Mouse (Mus musculus) limb, embryonic 14.5 days (tissue): ENCODE measurements around the gene Ankrd65. TPM values are rescaled to one million over a fixed set of nuclear protein-coding genes. Genes with fewer than 3 reads are reported as not detected.
"Not testable (repeated sequence)": the region's sequence is repeated elsewhere in the genome, so short reads cannot be mapped to it uniquely, and the experiment has no call there.

Experiments
- ATAC-seq: fragments of 200-750 bp; cut with Nextera tagmentation; 2 replicates; pipeline ENCODE4 v1.8.0; 2017; ENCODE audit warnings: low read depth, moderate number of reproducible peaks, moderate TSS enrichment; ENCODE audit not compliant: low FRiP score
- DNase-seq: peaks from one replicate; pipeline ENCODE4 v3.0.0-alpha.2; 2015; ENCODE audit warnings: low spot score
- H3K27ac ChIP-seq: fragments of 300-500 bp; sonication (generic); replicated peaks from 2 replicates; pipeline ENCODE4 v1.5.1; 2014; ENCODE audit warnings: low read depth, mild to moderate bottlenecking, low read length, moderate library complexity, mixed read lengths
- H3K27me3 ChIP-seq: fragments of 300-500 bp; sonication (generic); 2 replicates; pipeline ENCODE4 v1.6.1; 2014; ENCODE audit warnings: low read length, mixed read lengths; ENCODE audit not compliant: control insufficient read depth, insufficient read depth
- H3K36me3 ChIP-seq: fragments of 300-500 bp; sonication (generic); 2 replicates; pipeline ENCODE4 v1.6.1; 2014; ENCODE audit warnings: mild to moderate bottlenecking, low read length, moderate library complexity, mixed read lengths; ENCODE audit not compliant: control insufficient read depth, insufficient read depth
- H3K4me1 ChIP-seq: fragments of 300-500 bp; sonication (generic); 2 replicates; pipeline ENCODE4 v1.6.1; 2014; ENCODE audit warnings: antibody characterized with exemption, low read length, mixed read lengths; ENCODE audit not compliant: control insufficient read depth, insufficient read depth
- H3K4me2 ChIP-seq: fragments of 300-500 bp; sonication (generic); replicated peaks from 2 replicates; pipeline ENCODE4 v1.6.1; 2014; ENCODE audit warnings: low read depth, mild to moderate bottlenecking, low read length, moderate library complexity; ENCODE audit not compliant: severe bottlenecking
- H3K4me3 ChIP-seq: fragments of 300-500 bp; sonication (generic); replicated peaks from 2 replicates; pipeline ENCODE4 v1.5.1; 2014; ENCODE audit warnings: low read length
- H3K9ac ChIP-seq: fragments of 300-500 bp; sonication (generic); 2 replicates; pipeline ENCODE4 v1.6.1; 2014; ENCODE audit warnings: mild to moderate bottlenecking, low read depth, low read length, moderate library complexity; ENCODE audit not compliant: severe bottlenecking
- H3K9me3 ChIP-seq: fragments of 300-500 bp; sonication (generic); 2 replicates; pipeline ENCODE4 v1.6.1; 2016; ENCODE audit warnings: low read length; ENCODE audit not compliant: control insufficient read depth
- POLR2A ChIP-seq: fragments of 200-500 bp; IDR thresholded peaks from 2 replicates; pipeline ENCODE4 v1.8.0; 2012; ENCODE audit warnings: inconsistent platforms, mild to moderate bottlenecking, moderate library complexity, borderline replicate concordance; ENCODE audit not compliant: insufficient read depth, insufficient read length; ENCODE audit errors: extremely low read depth
- WGBS: fragments of 180-500 bp; shearing (Covaris S2); extraction: QIAGEN DNeasy Blood & Tissue Kit; methylation state at CpG from one replicate; pipeline ENCODE4 v1.1.7; 2014; 5-methylcytosine and 5-hydroxymethylcytosine counted together
- polyA plus RNA-seq, 2 experiments: library from polyadenylated mRNA; depleted of rRNA in 1 of 2; stranded (reverse) in 1 of 2; unstranded in 1 of 2; fragments of >200 nt; fragmentation: Nextera tagmentation in 1 of 2; extraction: Ambion mirVana in 1 of 2; gene quantifications; 2 replicates each; pipeline versions ENCODE4 v1.2.1 to v1.2.3; 2012 to 2014

The Ankrd65 gene
- polyA plus RNA-seq, 2 experiments = not detected

DNA sequence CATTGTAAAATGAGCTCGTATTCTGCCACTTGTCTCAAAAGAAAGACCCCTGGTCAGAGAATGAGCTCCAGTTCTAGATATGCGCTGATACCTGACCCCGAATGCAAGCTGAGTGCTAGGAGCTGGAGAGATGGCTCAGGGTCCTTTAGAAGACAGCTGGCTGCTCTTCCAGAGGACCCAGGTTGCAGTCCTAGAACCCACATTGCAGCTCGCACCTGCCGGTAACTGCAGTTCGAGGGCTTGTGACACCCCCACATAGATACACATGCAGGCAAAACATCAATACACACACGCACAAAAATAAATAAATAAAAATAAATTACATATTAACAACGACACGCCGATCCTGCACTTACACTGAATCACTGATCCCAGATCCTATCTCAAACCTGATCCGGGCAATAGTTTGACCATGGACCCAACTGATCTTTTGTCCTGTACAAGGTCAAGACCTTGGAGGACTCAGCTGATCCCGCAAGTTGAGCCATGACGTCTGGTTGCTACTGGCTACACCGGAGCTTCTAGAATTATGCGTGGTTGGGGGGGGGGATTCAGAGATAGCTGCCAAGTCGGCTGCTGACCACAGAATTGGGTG, 6.7 kb upstream of the Ankrd65 start:
- H3K4me2 ChIP-seq = peak overlapping the region; percentile 71
- no peak for DNase-seq
- H3K4me3 ChIP-seq = peak overlapping the region; percentile 59
- peak overlapping the region; percentile 82 for H3K9ac ChIP-seq
- no peak for TF ChIP-seq POLR2A
- H3K27me3 ChIP-seq = no peaks in the 10 kb centered on the region
- H3K4me1 ChIP-seq = peaks cover 3% of the 10 kb centered on the region; the same call in 1 of the 2 replicates
- WGBS = 43% methylated on average over 16 of the region's 16 CpGs
- peak overlapping the region; percentile 70; the same call in 1 of the 2 replicates for H3K27ac ChIP-seq
- no peaks in the 10 kb centered on the region for H3K9me3 ChIP-seq
- H3K36me3 ChIP-seq = no peaks in the 10 kb centered on the region
- no peak for ATAC-seq

DNA sequence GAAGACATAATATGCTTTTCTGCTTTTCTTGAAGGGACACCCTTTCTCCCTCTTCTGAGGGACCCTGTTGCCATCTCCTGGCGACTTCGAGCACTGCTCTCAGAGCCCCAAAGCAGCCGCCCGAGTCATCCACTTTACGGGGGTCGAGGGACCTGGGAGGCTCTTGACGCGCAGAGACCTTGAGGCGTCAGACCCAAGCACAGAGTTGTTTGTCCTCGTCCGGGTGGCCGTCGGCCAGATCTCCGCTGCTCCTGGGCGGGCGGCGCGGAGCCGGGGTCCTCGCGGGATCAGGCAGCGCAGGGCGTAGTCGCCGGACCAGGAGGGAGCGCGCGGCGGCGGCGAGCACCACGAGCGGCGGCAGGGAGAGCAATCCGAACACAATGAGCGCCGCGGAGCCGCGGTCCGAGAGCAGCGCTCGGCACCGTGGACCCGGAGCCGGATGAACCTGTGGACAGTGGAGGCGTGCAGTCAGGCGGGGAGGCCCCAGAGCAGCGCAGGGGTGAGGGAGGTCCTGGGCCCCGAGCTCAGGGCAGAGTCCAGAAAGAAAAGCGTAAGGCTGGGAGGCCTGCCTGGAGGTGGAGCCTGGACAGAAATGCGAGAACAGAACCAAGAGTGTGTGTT, 6.0 kb upstream of the Ankrd65 start:
- Histone ChIP-seq H3K27ac (peak overlapping the region; percentile 70), H3K27me3 (no peaks in the 10 kb centered on the region), H3K9me3 (no peaks in the 10 kb centered on the region), H3K4me2 (peak overlapping the region; percentile 71), H3K9ac (peak overlapping the region; percentile 82), H3K36me3 (no peaks in the 10 kb centered on the region), H3K4me1 (peaks cover 3% of the 10 kb centered on the region; the same call in 1 of the 2 replicates), H3K4me3 (peak overlapping the region; percentile 59)
- DNase-seq (peak; percentile 74), ATAC-seq (peak; percentile 76)
- WGBS = under 1% methylated on average over 52 of the region's 52 CpGs
- 0 out of 2 replicates have a peak, but pooled peaks have one; percentile 27 for TF ChIP-seq POLR2A

DNA sequence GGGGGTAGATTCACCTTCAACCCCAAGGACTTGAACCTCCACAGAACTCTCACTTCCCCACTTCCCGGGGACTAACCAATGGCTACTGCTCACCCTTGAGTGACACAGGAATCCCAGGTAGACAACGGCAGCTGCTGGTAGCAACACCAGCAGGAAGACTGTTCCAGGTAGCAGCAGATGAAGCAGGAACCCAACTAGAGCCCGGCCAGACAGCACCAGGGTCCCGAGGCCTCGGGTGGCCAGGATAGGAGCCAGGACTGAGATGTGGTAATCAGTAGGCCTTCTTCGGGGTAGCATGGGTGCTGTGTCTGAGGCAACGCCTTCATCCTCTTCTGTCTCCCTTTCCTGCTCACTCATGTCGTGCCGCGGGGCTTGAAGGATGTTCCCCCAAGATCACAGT, 5.0 kb upstream of the Ankrd65 start:
- no peak overlapping the region for H3K9ac ChIP-seq
- TF ChIP-seq POLR2A = no peak

DNA sequence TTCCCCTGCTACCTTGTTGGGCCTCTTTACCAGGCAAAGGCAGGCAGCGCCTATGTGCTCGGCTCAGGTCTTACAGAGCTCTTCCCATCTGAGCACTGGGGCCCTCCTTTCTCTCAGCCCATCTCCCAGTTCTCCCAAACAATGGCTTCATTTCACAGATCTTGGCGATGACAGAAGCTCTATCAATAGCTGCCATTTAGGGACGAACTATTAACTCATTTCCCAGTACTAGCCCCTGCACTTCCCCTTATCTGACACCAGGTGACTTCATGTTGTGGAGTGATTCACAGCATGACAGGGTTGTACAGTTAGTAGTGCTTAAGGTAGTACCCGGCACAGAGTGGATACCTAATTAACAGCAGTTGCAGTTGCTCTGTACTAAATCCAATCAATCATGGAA, 4.4 kb upstream of the Ankrd65 start, which contains the start of gene Tmem88b:
Gene Tmem88b, minus strand, starts transcription at position 56 of the 400 bp plus-strand sequence.
- no peak for ATAC-seq
- Histone ChIP-seq H3K9ac (peak within 1 kb of the TSS; percentile 82), H3K9me3 (no peaks in the 10 kb centered on the region), H3K4me3 (peak within 1 kb of the TSS; percentile 59), H3K27ac (no peak within 1 kb of the TSS), H3K27me3 (no peaks in the 10 kb centered on the region), H3K4me1 (peaks cover 3% of the 10 kb centered on the region; the same call in 1 of the 2 replicates), H3K36me3 (no peaks in the 10 kb centered on the region), H3K4me2 (peak within 1 kb of the TSS; percentile 71)
- no peak for TF ChIP-seq POLR2A
- 59% methylated on average over 5 of the region's 5 CpGs for WGBS
- DNase-seq = no peak

More for the DNA sequence above, 5.0 kb upstream of the Ankrd65 start:
- H3K4me1 ChIP-seq = peaks cover 3% of the 10 kb centered on the region; the same call in 1 of the 2 replicates
- DNase-seq (no peak), ATAC-seq (no peak)
- H3K4me2 ChIP-seq = no peak overlapping the region
- H3K27ac ChIP-seq = no peak overlapping the region
- 87% methylated on average over 10 of the region's 10 CpGs for WGBS
- H3K36me3 ChIP-seq = no peaks in the 10 kb centered on the region
- H3K4me3 ChIP-seq = no peak overlapping the region
- H3K27me3 ChIP-seq = no peaks in the 10 kb centered on the region
- H3K9me3 ChIP-seq = no peaks in the 10 kb centered on the region

DNA sequence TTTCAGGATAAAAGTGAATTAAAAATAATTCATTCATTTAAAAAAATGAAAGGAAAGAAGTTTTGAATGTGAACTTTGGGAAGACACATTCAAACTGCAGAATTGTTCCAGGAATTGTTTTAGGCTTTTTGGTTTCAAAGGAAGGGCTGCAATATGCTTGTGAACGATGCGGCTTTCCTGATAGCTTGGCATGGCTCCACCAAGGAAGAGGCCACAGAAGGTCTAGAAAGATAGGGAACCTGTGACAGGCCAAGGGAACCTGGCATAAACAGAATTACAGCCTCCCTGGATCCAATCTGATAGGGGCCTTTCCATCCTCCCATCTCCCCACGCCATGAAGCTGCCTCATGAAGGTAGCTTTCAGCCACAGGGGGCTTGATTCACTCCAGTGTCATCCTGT, 1.9 kb upstream of the Ankrd65 start:
- Histone ChIP-seq H3K4me2 (no peak overlapping the region), H3K4me1 (peaks cover 3% of the 10 kb centered on the region; the same call in 1 of the 2 replicates), H3K27ac (no peak overlapping the region), H3K36me3 (no peaks in the 10 kb centered on the region), H3K4me3 (no peak overlapping the region), H3K27me3 (no peaks in the 10 kb centered on the region), H3K9me3 (no peaks in the 10 kb centered on the region), H3K9ac (no peak overlapping the region)
- DNase-seq (no peak), ATAC-seq (no peak)
- 72% methylated on average over 3 of the region's 3 CpGs for WGBS
- TF ChIP-seq POLR2A = no peak

DNA sequence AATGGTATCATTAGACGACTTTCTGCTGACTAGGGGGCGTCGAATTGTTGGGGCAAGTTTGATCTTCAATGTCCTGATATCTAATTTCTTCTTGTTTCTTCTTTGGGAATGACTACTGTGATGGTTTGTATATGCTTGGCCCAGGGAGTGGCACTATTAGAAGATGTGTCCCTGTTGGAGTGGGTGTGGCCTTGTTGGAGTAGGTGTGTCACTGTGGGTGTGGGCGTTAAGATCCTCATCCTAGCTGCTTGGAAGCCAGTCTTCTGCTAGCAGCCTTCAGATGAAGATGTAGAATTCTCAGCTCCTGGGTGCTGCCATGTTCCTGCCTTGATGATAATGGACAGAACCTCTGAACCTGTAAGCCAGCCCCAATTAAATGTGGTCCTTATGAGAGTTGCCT, 1.4 kb upstream of the Ankrd65 start:
- not testable (repeated sequence) for H3K36me3 ChIP-seq, H3K27me3 ChIP-seq, H3K4me3 ChIP-seq, H3K27ac ChIP-seq, H3K9ac ChIP-seq, DNase-seq, H3K4me1 ChIP-seq, H3K9me3 ChIP-seq, H3K4me2 ChIP-seq, ATAC-seq
- 77% methylated on average over 4 of the region's 4 CpGs for WGBS
